Mouse (Mus musculus) lung, embryonic 16.5 days (tissue): ENCODE measurements around the gene Gria3. TPM values are rescaled to one million over a fixed set of nuclear protein-coding genes. Genes with fewer than 3 reads are reported as not detected.

ENCODE experiments used
- ATAC-seq: fragments of 200-750 bp; cut with Nextera tagmentation; 2 replicates; pipeline ENCODE4 v1.8.0; 2017; ENCODE audit warnings: low read depth, mild to moderate bottlenecking, moderate library complexity
- H3K27ac ChIP-seq: fragments of 300-500 bp; sonication (generic); 2 replicates; pipeline ENCODE4 v1.5.1; 2014; ENCODE audit warnings: mild to moderate bottlenecking, control low read depth, low read length
- H3K27me3 ChIP-seq: fragments of 300-500 bp; sonication (generic); 2 replicates; pipeline ENCODE4 v1.6.1; 2014; ENCODE audit warnings: low read depth, low read length, mixed read lengths; ENCODE audit not compliant: control insufficient read depth, insufficient read depth
- H3K36me3 ChIP-seq: fragments of 300-500 bp; sonication (generic); 2 replicates; pipeline ENCODE4 v1.6.1; 2014; ENCODE audit warnings: low read length; ENCODE audit not compliant: control insufficient read depth, insufficient read depth
- H3K4me1 ChIP-seq: fragments of 300-500 bp; sonication (generic); replicated peaks from 2 replicates; pipeline ENCODE4 v1.6.1; 2014; ENCODE audit warnings: low read length, mixed read lengths; ENCODE audit not compliant: control insufficient read depth, insufficient read depth
- H3K4me2 ChIP-seq: fragments of 300-500 bp; sonication (generic); 2 replicates; pipeline ENCODE4 v1.6.1; 2014; ENCODE audit warnings: low read depth, low read length, control low read depth
- H3K4me3 ChIP-seq: fragments of 300-500 bp; sonication (generic); 2 replicates; pipeline ENCODE4 v1.5.1; 2014; ENCODE audit warnings: mild to moderate bottlenecking, low read length, control low read depth
- H3K9ac ChIP-seq: fragments of 300-500 bp; sonication (generic); 2 replicates; pipeline ENCODE4 v1.6.1; 2014; ENCODE audit warnings: low read length, control low read depth
- H3K9me3 ChIP-seq: fragments of 300-500 bp; sonication (generic); 2 replicates; pipeline ENCODE4 v1.6.1; 2016; ENCODE audit warnings: low read length; ENCODE audit not compliant: control insufficient read depth
- WGBS: fragments of 180-500 bp; shearing (Covaris S2); extraction: QIAGEN DNeasy Blood & Tissue Kit; methylation state at CpG from one replicate; pipeline ENCODE4 v1.1.7; 2014; 5-methylcytosine and 5-hydroxymethylcytosine counted together
- polyA plus RNA-seq: library from polyadenylated mRNA; unstranded; fragments of >200 nt; fragmentation: Nextera tagmentation; extraction: Ambion mirVana; gene quantifications from 2 replicates; pipeline ENCODE4 v1.2.1, GENCODE M21; 2015

Gene Gria3
- 8.7 and 10.0 TPM in 2 replicates for polyA plus RNA-seq

GRCm38 (mm10) chrX:41400058-41400904 is at the start of gene Gria3:
TSS of gene Gria3 (plus strand) at chrX:41400854.
- Histone ChIP-seq H3K4me2 (peak within 1 kb of the TSS; percentile 58), H3K4me3 (peak within 1 kb of the TSS; percentile 53), H3K27ac (peak within 1 kb of the TSS; percentile 39), H3K9ac (peak within 1 kb of the TSS; percentile 56), H3K9me3 (no peaks in the 10 kb centered on the region), H3K27me3 (no peaks in the 10 kb centered on the region), H3K4me1 (no peaks in the 10 kb centered on the region), H3K36me3 (no peaks in the 10 kb centered on the region)
- WGBS, result 12% methylated on average over 21 of the region's 21 CpGs
- peak; percentile 54 for ATAC-seq

- Histone ChIP-seq H3K4me2 (no peak overlapping the region), H3K9ac (no peak overlapping the region), H3K4me1 (no peaks in the 10 kb centered on the region), H3K27ac (no peak overlapping the region), H3K36me3 (no peaks in the 10 kb centered on the region), H3K27me3 (no peaks in the 10 kb centered on the region), H3K4me3 (no peak overlapping the region), H3K9me3 (no peaks in the 10 kb centered on the region)
- WGBS, result 56% methylated on average over 7 of the region's 7 CpGs
- ATAC-seq, result no peak
Measured at GRCm38 (mm10) chrX:41387086-41387485, 13.6 kb upstream of the Gria3 start.

- Histone ChIP-seq H3K4me2 (no peak overlapping the region), H3K27ac (no peak overlapping the region), H3K9me3 (no peaks in the 10 kb centered on the region), H3K4me3 (no peak overlapping the region), H3K4me1 (no peaks in the 10 kb centered on the region), H3K36me3 (no peaks in the 10 kb centered on the region), H3K9ac (no peak overlapping the region), H3K27me3 (no peaks in the 10 kb centered on the region)
- no peak for ATAC-seq
- 94% methylated on average over 1 of the region's 1 CpGs for WGBS
Measured at GRCm38 (mm10) chrX:41389079-41389478, 11.6 kb upstream of the Gria3 start.

- H3K27ac ChIP-seq, result no peak overlapping the region
- H3K9me3 ChIP-seq, result no peaks in the 10 kb centered on the region
- no peak overlapping the region for H3K9ac ChIP-seq
- ATAC-seq, result no peak
- H3K27me3 ChIP-seq, result no peaks in the 10 kb centered on the region
- no peaks in the 10 kb centered on the region for H3K36me3 ChIP-seq
- no peak overlapping the region for H3K4me3 ChIP-seq
- H3K4me1 ChIP-seq, result no peaks in the 10 kb centered on the region
- no peak overlapping the region for H3K4me2 ChIP-seq
Measured at GRCm38 (mm10) chrX:41398482-41398881, 2.2 kb upstream of the Gria3 start.

- no peaks in the 10 kb centered on the region for H3K9me3 ChIP-seq
- peak overlapping the region; percentile 56 for H3K9ac ChIP-seq
- H3K4me2 ChIP-seq, result peak overlapping the region; percentile 58
- WGBS, result 12% methylated on average over 13 of the region's 17 CpGs
- no peaks in the 10 kb centered on the region for H3K4me1 ChIP-seq
- H3K36me3 ChIP-seq, result no peaks in the 10 kb centered on the region
- ATAC-seq, result 0 out of 2 replicates have a peak, but pooled peaks have one; percentile 13
- H3K27ac ChIP-seq, result no peak overlapping the region
- H3K27me3 ChIP-seq, result no peaks in the 10 kb centered on the region
- H3K4me3 ChIP-seq, result peak overlapping the region; percentile 53
Measured at GRCm38 (mm10) chrX:41401186-41401585, 532 bp downstream of the Gria3 start.

GRCm38 (mm10) chrX:41401590-41402240 is 1.1 kb downstream of the Gria3 start:
- 18% methylated on average over 20 of the region's 20 CpGs for WGBS
- Histone ChIP-seq H3K9ac (peak overlapping the region; percentile 56), H3K36me3 (no peaks in the 10 kb centered on the region), H3K27ac (peak overlapping the region; percentile 39), H3K27me3 (no peaks in the 10 kb centered on the region), H3K4me1 (no peaks in the 10 kb centered on the region), H3K4me3 (peak overlapping the region; percentile 53), H3K9me3 (no peaks in the 10 kb centered on the region), H3K4me2 (peak overlapping the region; percentile 58)
- ATAC-seq, result peak; percentile 22

- ATAC-seq, result peak; percentile 18; the same call in 1 of the 2 replicates
- no peaks in the 10 kb centered on the region for H3K27me3 ChIP-seq
- no peaks in the 10 kb centered on the region for H3K36me3 ChIP-seq
- peak overlapping the region; percentile 53 for H3K4me3 ChIP-seq
- H3K27ac ChIP-seq, result peak overlapping the region; percentile 22
- H3K9me3 ChIP-seq, result no peaks in the 10 kb centered on the region
- WGBS, result 25% methylated on average over 6 of the region's 6 CpGs
- peak overlapping the region; percentile 58 for H3K4me2 ChIP-seq
- H3K9ac ChIP-seq, result peak overlapping the region; percentile 56
- no peaks in the 10 kb centered on the region for H3K4me1 ChIP-seq
Measured at GRCm38 (mm10) chrX:41402656-41403055, 2.0 kb downstream of the Gria3 start.

- Histone ChIP-seq H3K9me3 (no peaks in the 10 kb centered on the region), H3K4me1 (no peaks in the 10 kb centered on the region), H3K27me3 (no peaks in the 10 kb centered on the region), H3K36me3 (no peaks in the 10 kb centered on the region), H3K27ac (no peak overlapping the region), H3K4me3 (no peak overlapping the region), H3K4me2 (no peak overlapping the region), H3K9ac (no peak overlapping the region)
- ATAC-seq, result no peak
- WGBS, result 63% methylated on average over 9 of the region's 9 CpGs
Measured at GRCm38 (mm10) chrX:41406288-41406687, 5.6 kb downstream of the Gria3 start.

GRCm38 (mm10) chrX:41409791-41410190 is 9.1 kb downstream of the Gria3 start:
- 24% methylated on average over 1 of the region's 1 CpGs for WGBS
- Histone ChIP-seq H3K4me1 (no peaks in the 10 kb centered on the region), H3K27me3 (no peaks in the 10 kb centered on the region), H3K36me3 (no peaks in the 10 kb centered on the region), H3K9ac (no peak overlapping the region), H3K4me3 (no peak overlapping the region), H3K9me3 (no peaks in the 10 kb centered on the region), H3K27ac (no peak overlapping the region), H3K4me2 (no peak overlapping the region)
- no peak for ATAC-seq
